Mouse (Mus musculus) layer of hippocampus, adult 8-10 months (tissue): ENCODE measurements around the gene Spock1. TPM values are rescaled to one million over a fixed set of nuclear protein-coding genes. Genes with fewer than 3 reads are reported as not detected.

Source experiments
- DNase-seq, 2 experiments: peaks; one replicate each; pipeline ENCODE4 v3.0.0; 2022; ENCODE audit warnings: low spot score in 2 of 2
- total RNA-seq, 4 experiments: library from RNA; stranded (reverse); gene quantifications; 2 replicates each; pipeline ENCODE4 v1.2.4; 2022

Gene Spock1
- 100 to 1,000 TPM; 180 to 224 (median 201) TPM for total RNA-seq

GRCm38 (mm10) chr13:57908266-57908582, at the start of gene Spock1:
Gene Spock1, minus strand, starts transcription at chr13:57908332.
- DNase-seq = peak; percentile 72 to 93

DNA sequence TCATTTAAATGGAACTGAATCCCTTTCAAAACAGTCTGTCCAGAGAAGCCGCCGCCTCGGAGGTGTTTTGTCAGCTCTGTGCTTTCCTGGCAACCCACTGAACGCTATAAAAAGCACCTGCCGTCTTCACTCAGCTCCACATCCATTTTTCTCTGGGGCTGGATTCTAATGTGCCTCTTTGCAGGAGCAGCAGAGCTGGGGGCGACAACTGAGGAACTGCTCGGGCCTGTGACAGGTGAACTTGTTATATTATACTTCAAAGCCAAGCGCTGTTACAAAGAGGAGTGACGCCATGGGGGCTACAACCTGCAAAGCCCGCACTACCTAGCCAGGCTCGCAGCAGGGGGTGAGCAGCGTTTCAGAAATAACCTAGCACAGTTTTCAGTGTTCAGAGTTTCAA, 42.0 kb upstream of the Spock1 start:
- DNase-seq = no peak

- no peak for DNase-seq
Measured at GRCm38 (mm10) chr13:57949513-57949912, 41.4 kb upstream of the Spock1 start.

- no peak for DNase-seq
Measured at GRCm38 (mm10) chr13:57945197-57945596, 37.1 kb upstream of the Spock1 start.

DNA sequence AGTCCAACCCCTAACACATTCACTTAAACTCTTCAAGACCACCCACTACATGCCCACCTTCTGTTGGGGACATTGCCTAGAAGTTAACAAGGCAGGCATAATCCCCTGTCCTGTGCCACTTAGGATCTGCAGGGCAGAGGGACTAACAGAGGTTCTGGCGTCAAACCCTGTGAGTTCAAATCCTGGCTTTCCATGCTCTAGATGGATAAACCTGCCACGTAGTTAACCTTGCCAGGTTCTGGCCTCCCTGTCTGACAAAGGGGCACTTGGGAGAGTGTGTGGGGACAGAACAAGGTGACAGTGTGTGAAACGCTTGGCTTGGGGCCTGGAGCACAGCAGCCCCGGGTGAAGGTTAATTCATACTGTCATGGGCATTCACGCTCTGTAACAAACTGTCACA, 36.3 kb upstream of the Spock1 start:
- no peak for DNase-seq

DNA sequence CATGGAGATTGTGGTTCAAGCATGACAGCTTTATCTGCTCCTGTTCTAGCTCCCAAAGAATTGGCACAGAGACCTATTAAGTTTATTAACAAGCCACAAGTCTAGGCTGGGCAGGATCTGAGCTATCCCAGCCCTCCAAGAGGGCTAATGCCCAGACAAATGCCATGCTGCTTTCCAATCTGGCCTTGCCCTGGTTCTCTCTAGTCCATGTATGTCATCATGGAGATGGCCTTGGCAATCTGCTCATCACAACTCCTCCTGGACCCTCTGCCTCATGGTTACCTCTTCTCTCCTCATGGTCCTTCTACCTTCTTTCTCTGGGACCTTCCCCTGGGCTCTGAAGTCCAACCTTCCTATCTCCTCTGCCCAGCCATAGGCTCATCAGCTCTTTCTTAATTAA, 35.8 kb upstream of the Spock1 start:
- no peak for DNase-seq

- DNase-seq = no peak
Measured at GRCm38 (mm10) chr13:57937463-57938229, 29.5 kb upstream of the Spock1 start.

- no peak for DNase-seq
Measured at GRCm38 (mm10) chr13:57931998-57932397, 23.9 kb upstream of the Spock1 start.

GRCm38 (mm10) chr13:57931376-57931775, 23.2 kb upstream of the Spock1 start:
- no peak for DNase-seq

DNA sequence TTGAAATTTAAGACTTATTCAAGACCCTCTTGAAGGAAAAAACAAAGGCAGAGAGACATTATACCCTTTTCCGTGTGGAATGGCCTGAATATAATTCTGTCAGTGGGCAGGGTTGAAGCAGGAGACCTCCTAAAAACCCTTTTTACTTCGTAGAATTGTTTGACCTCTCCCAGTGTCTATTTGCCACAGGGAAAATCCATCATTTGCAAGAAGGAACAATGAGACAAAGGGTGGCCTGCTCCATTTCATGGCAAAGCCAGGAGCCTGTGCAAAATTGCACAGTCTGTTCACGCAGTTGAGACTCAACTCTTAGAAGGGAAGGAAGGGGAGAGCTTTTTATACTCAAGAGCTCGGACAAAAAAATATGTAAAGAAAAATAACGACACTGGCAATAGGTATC, 22.6 kb upstream of the Spock1 start:
- no peak for DNase-seq

DNA sequence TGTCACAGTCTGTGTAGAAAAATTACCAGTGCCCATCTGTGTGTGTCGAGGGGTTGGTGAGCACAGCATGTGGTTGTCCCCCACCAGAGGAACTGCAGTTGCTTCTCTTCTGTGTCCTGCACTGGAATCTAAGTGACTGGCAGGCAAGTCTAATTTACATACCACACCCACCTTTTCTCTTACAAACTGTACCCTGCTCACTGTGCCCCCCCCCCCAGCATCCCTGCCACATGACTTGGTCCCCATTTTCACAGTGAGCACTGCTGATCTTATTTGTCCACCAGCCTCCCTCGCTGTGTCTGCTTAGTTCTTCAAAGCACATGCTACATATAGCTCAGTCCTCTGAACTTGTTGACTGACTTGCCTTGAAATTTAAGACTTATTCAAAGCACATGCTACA, 22.2 kb upstream of the Spock1 start:
- no peak for DNase-seq

GRCm38 (mm10) chr13:57919947-57920346, 11.8 kb upstream of the Spock1 start:
- no peak for DNase-seq

- DNase-seq = no peak
Measured at GRCm38 (mm10) chr13:57911171-57911570, 3.0 kb upstream of the Spock1 start.

- no peak for DNase-seq
Measured at GRCm38 (mm10) chr13:57907428-57908265, 485 bp downstream of the Spock1 start.

- no peak for DNase-seq
Measured at GRCm38 (mm10) chr13:57894597-57894996, 13.5 kb downstream of the Spock1 start.

DNA sequence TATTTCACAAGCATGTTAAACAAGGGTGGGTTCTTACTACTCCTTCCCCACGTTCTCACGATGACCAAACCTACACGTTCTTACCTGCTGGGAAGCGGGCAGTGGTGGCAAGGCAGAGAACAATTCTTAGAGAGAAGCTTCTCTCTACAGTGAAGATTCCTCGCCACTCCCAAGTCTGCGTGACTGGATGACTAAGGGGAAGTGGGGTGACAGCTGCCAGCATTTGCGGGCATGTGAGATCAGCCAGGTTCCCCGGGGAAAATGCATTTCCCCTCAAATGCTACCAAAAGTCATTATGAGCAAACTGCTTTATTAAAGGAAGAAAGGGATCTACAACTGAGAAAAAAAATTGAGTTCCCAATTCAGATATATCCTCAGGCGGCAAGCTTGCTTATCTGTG, 18.4 kb downstream of the Spock1 start:
- DNase-seq = no peak

GRCm38 (mm10) chr13:57889050-57889449, 19.1 kb downstream of the Spock1 start:
- DNase-seq = no peak

GRCm38 (mm10) chr13:57879817-57880216, 28.3 kb downstream of the Spock1 start:
- no peak for DNase-seq

GRCm38 (mm10) chr13:57878797-57879196, 29.3 kb downstream of the Spock1 start:
- no peak for DNase-seq

GRCm38 (mm10) chr13:57877782-57878181, 30.4 kb downstream of the Spock1 start:
- DNase-seq = no peak

DNA sequence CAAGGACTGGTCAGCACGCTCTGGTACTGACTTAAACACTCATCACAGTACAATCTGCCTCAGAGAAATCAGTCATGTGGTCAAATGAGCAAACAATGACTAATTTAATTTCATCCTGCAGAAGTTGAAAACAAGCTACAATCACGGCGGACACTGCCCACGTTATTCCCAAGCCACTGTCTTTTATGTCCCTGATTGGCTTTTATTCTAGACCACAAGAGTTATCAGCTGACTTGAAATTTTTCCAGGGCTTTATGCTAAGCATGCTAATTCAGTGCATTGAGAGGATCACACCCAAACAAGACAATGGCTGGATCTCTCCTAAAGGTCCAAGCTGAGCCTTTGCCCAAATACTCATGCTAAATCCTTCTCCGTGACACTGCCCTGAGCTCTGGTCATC, 31.2 kb downstream of the Spock1 start:
- no peak for DNase-seq

GRCm38 (mm10) chr13:57870058-57870457, 38.1 kb downstream of the Spock1 start:
- no peak for DNase-seq

- DNase-seq = no peak
Measured at GRCm38 (mm10) chr13:57867586-57867985, 40.5 kb downstream of the Spock1 start.
